Mouse (Mus musculus) right cerebral cortex, postnatal 14 days (tissue): Measurements from ENCODE around the gene Tmem208.

Experiments
- DNase-seq: peaks from one replicate; pipeline ENCODE4 v3.0.0; 2022

The Tmem208 gene

GRCm38 (mm10) chr8:105326141-105326672, at the start of gene Tmem208, which contains the start of gene Lrrc29:
Tmem208 (plus strand) TSS chr8:105326354.
Lrrc29 (minus strand) TSS chr8:105326278.
- DNase-seq: peak; percentile 98

GRCm38 (mm10) chr8:105278911-105279334, 47.2 kb upstream of the Tmem208 start:
- peak; percentile 81 for DNase-seq

- DNase-seq: peak; percentile 2
Measured at GRCm38 (mm10) chr8:105280567-105280966, 45.6 kb upstream of the Tmem208 start.

GRCm38 (mm10) chr8:105281821-105282220, 44.3 kb upstream of the Tmem208 start:
- peak; percentile 5 for DNase-seq

GRCm38 (mm10) chr8:105282239-105282638, 43.9 kb upstream of the Tmem208 start:
- DNase-seq: no peak

GRCm38 (mm10) chr8:105283074-105283473, 43.1 kb upstream of the Tmem208 start:
- peak; percentile 49 for DNase-seq

GRCm38 (mm10) chr8:105285514-105285913, 40.6 kb upstream of the Tmem208 start:
- peak; percentile 4 for DNase-seq

GRCm38 (mm10) chr8:105286907-105287306, 39.2 kb upstream of the Tmem208 start:
- DNase-seq: peak; percentile 3

- DNase-seq: peak; percentile 3
Measured at GRCm38 (mm10) chr8:105288231-105288630, 37.9 kb upstream of the Tmem208 start.

- DNase-seq: peak; percentile 96
Measured at GRCm38 (mm10) chr8:105288958-105289732, 37.0 kb upstream of the Tmem208 start.

- peak; percentile 47 for DNase-seq
Measured at GRCm38 (mm10) chr8:105289805-105290460, 36.2 kb upstream of the Tmem208 start, which contains the start of gene 4931428F04Rik. 4931428F04Rik (minus strand) TSS chr8:105289864.

GRCm38 (mm10) chr8:105290554-105291314, 35.4 kb upstream of the Tmem208 start:
- peak; percentile 91 for DNase-seq

GRCm38 (mm10) chr8:105291364-105291763, 34.8 kb upstream of the Tmem208 start:
- peak; percentile 4 for DNase-seq

GRCm38 (mm10) chr8:105291802-105292201, 34.4 kb upstream of the Tmem208 start:
- DNase-seq: peak; percentile 3

GRCm38 (mm10) chr8:105292471-105292870, 33.7 kb upstream of the Tmem208 start:
- DNase-seq: no peak

GRCm38 (mm10) chr8:105293405-105293804, 32.7 kb upstream of the Tmem208 start:
- no peak for DNase-seq

GRCm38 (mm10) chr8:105294776-105295175, 31.4 kb upstream of the Tmem208 start:
- no peak for DNase-seq

- DNase-seq: no peak
Measured at GRCm38 (mm10) chr8:105295256-105295655, 30.9 kb upstream of the Tmem208 start.

GRCm38 (mm10) chr8:105295895-105296573, 30.1 kb upstream of the Tmem208 start, which contains the start of gene Exoc3l:
Exoc3l (minus strand) TSS chr8:105296101.
- no peak for DNase-seq

GRCm38 (mm10) chr8:105297511-105298192, 28.5 kb upstream of the Tmem208 start, which contains the start of gene E2f4:
E2f4 (plus strand) TSS chr8:105297663.
- peak; percentile 95 for DNase-seq
